ENCODE assay signal across 8 mouse cellular contexts in the genomic region with DNA sequence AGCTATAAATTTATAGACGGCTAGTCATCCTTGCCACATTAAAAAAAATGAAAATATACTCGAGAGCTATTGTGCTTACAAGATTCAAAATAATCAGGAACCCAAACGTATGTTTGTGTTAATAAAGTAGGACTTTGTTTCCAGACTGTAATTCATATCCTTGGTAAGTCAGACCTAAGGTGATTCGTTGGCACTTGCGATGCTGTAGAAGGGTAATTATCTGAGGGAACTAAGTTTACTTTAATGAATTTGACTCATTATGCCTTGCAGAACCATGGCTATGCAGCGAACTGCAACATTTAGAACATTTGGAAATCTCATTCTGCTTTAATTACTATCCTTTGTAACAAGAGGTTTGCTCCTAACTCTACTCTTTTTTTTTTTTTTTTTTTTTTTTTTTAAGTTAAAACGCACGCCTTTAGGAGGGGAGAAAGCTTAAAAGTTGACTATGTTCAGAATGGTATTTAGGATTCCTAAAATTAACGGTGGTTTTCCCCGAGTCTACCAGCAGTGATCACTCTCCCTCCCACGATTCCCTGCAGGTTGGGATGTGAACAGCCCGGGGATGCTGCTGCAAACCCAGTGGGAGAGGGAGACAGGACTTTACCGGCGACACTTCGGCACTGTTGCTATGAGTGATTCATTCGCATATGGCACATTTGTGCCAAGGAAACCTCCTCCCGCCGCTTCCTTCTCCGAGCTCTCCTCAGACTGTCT. TPM values are rescaled to one million over a fixed set of nuclear protein-coding genes. Genes with fewer than 3 reads are reported as not detected.
A peak's percentile ranks its signal among the peaks of the same experiment; 100 is the strongest.
DNase-seq lines count a peak whose midpoint lies in the region; ATAC-seq and TF ChIP-seq lines count a peak whose summit lies in the region.

No protein-coding gene starts in this region.

- intact Hi-C loops in heart, adult 2 months (cut with DNase I) = loop anchor here (1.0 to 10.0 kb wide), 4 partner anchors 111 to 982 kb away; partner anchors contain the start of genes Jmy, Scamp1 and Tent2
- intact Hi-C loops in heart, postnatal 36 days (cut with DNase I) = no loop called here

- peak overlapping the region; percentile 58 for H3K9ac ChIP-seq in heart, adult 2 months (ENCODE audit: low read depth, low read length)
- peak overlapping the region; percentile 89 for H3K9ac ChIP-seq in forebrain, embryonic 12.5 days
- peak overlapping the region; percentile 60 for H3K9ac ChIP-seq in liver, embryonic 16.5 days (ENCODE audit: low read depth, low read length)

- no peak for DNase-seq in heart, adult 2 months
- no peak for DNase-seq in heart, postnatal 36 days
- peak; percentile 26 for DNase-seq in CD4-positive, CD25-positive, alpha-beta regulatory T cell, adult 2 months (ENCODE audit: low read depth, low spot score)
- no peak for DNase-seq in adrenal gland, postnatal 25 days
- no peak for DNase-seq in layer of hippocampus, postnatal 14 days (ENCODE audit: low spot score in 2 of 2)
- DNase-seq in thymus, postnatal 4 days = no peak

- H3K79me2 ChIP-seq in heart, adult 2 months (replicated peaks; ENCODE audit: control insufficient read depth, insufficient read depth, low read length) = no peaks in the 10 kb centered on the region

- no peak for TF ChIP-seq CTCF in heart, adult 2 months (IDR thresholded peaks at IDR 0.05)

- no peaks in the 10 kb centered on the region for H3K36me3 ChIP-seq in heart, adult 2 months (ENCODE audit: control insufficient read depth, insufficient read depth, low read length)
- no peaks in the 10 kb centered on the region for H3K36me3 ChIP-seq in forebrain, embryonic 12.5 days (replicated peaks)
- H3K36me3 ChIP-seq in liver, embryonic 16.5 days (ENCODE audit: control insufficient read depth, insufficient read depth) = no peaks in the 10 kb centered on the region

- TF ChIP-seq POLR2A in heart, adult 2 months (IDR thresholded peaks at IDR 0.05; ENCODE audit: insufficient read depth, low read depth, low read length) = no peak

- WGBS in heart, adult 2 months = 14% methylated on average over 19 of the region's 19 CpGs
- 11% methylated on average over 19 of the region's 19 CpGs for WGBS in forebrain, embryonic 12.5 days
- WGBS in liver, embryonic 16.5 days (ENCODE audit: insufficient replicate concordance) = 14% methylated on average over 19 of the region's 19 CpGs

- no peaks in the 10 kb centered on the region for H3K9me3 ChIP-seq in forebrain, embryonic 12.5 days
- H3K9me3 ChIP-seq in liver, embryonic 16.5 days (replicated peaks; ENCODE audit: control insufficient read depth, low read length) = no peaks in the 10 kb centered on the region

- H3K27ac ChIP-seq in heart, adult 2 months = peak overlapping the region; percentile 98
- peak overlapping the region; percentile 98 for H3K27ac ChIP-seq in forebrain, embryonic 12.5 days
- H3K27ac ChIP-seq in liver, embryonic 16.5 days (ENCODE audit: low read length) = peak overlapping the region; percentile 94

- H3K4me1 ChIP-seq in heart, adult 2 months (ENCODE audit: control insufficient read depth, insufficient read depth, low read length) = peaks cover 1% of the 10 kb centered on the region
- H3K4me1 ChIP-seq in forebrain, embryonic 12.5 days = peaks cover 25% of the 10 kb centered on the region
- peaks cover 7% of the 10 kb centered on the region for H3K4me1 ChIP-seq in liver, embryonic 16.5 days (ENCODE audit: control insufficient read depth, low read depth, low read length)

- H3K27me3 ChIP-seq in heart, adult 2 months (ENCODE audit: control insufficient read depth, insufficient read depth, low read length) = no peaks in the 10 kb centered on the region
- H3K27me3 ChIP-seq in forebrain, embryonic 12.5 days = no peaks in the 10 kb centered on the region
- no peaks in the 10 kb centered on the region for H3K27me3 ChIP-seq in liver, embryonic 16.5 days (ENCODE audit: control insufficient read depth, insufficient read depth, low read depth, low read length)

- H3K4me3 ChIP-seq in heart, adult 2 months = peak overlapping the region; percentile 78
- peak overlapping the region; percentile 85 for H3K4me3 ChIP-seq in forebrain, embryonic 12.5 days (replicated peaks)
- peak overlapping the region; percentile 81 for H3K4me3 ChIP-seq in liver, embryonic 16.5 days (ENCODE audit: low read depth, low read length)

- TF ChIP-seq EP300 in heart, adult 2 months (IDR thresholded peaks at IDR 0.05; ENCODE audit: insufficient read depth, low read depth, low read length) = no peak

- peak; percentile 69 for ATAC-seq in forebrain, embryonic 12.5 days (ENCODE audit: low FRiP score)
- peak; percentile 5 for ATAC-seq in liver, embryonic 16.5 days (ENCODE audit: low read depth)

- H3K4me2 ChIP-seq in forebrain, embryonic 12.5 days = peak overlapping the region; percentile 64
- H3K4me2 ChIP-seq in liver, embryonic 16.5 days (ENCODE audit: low read depth, low read length) = peak overlapping the region; percentile 81

RNA-seq across cellular contexts. Expression of gene Homer1, which starts 3.6 kb away (rescaled TPM):
- total RNA-seq in heart, adult 2 months (2021) = 10 to 100 TPM; 54.8 to 64.0 TPM
- 6.6 and 19.9 TPM in 2 replicates for polyA plus RNA-seq in heart, adult 2 months (2012; rRNA removed)
- 10 to 100 TPM; 49.5 to 66.8 TPM for total RNA-seq in heart, postnatal 36 days (2021)
- polyA plus RNA-seq in forebrain, embryonic 12.5 days (2016; fragmentation: Nextera tagmentation; extraction: Ambion mirVana) = 14.3 and 16.2 TPM in 2 replicates
- 1.7 and 1.8 TPM in 2 replicates for polyA plus RNA-seq in liver, embryonic 16.5 days (2015; fragmentation: Nextera tagmentation; extraction: Ambion mirVana)
- total RNA-seq in adrenal gland, postnatal 25 days (2021) = 27.1 and 30.4 TPM in 2 replicates
- total RNA-seq in layer of hippocampus, postnatal 14 days (2021) = 100 to 1,000 TPM; 145 TPM
